ENCODE assay signal across 21 mouse cellular contexts in genomic region chr7:81691067-81691466, GRCm38 (mm10). TPM values are rescaled to one million over a fixed set of nuclear protein-coding genes. Genes with fewer than 3 reads are reported as not detected.
DNase-seq lines count a peak whose midpoint lies in the region; ATAC-seq and TF ChIP-seq lines count a peak whose summit lies in the region.
"Had no signal": no experiment of that assay in that cellular context is flagged by ENCODE, and none has a peak within 500 bp of the region (broad histone marks: within the 10 kb centered on the region; RNA-seq: fewer than 3 reads in every experiment).

No protein-coding gene starts in this region.

- no peak overlapping the region for H3K9ac ChIP-seq in heart, embryonic 11.5 days (ENCODE audit: low read depth, low read length)
- no peak overlapping the region for H3K9ac ChIP-seq in intestine, postnatal 0 days (ENCODE audit: low read depth, low read length)
- H3K9ac ChIP-seq in forebrain, embryonic 12.5 days: no peak overlapping the region
- H3K9ac ChIP-seq in forebrain, postnatal 0 days: no peak overlapping the region
- H3K9ac ChIP-seq: embryonic facial prominence, embryonic 15.5 days; lung, embryonic 14.5 days; midbrain, embryonic 13.5 days had no signal

- no peaks in the 10 kb centered on the region for H3K27me3 ChIP-seq in heart, embryonic 11.5 days (ENCODE audit: control insufficient read depth, insufficient read depth, low read length)
- no peaks in the 10 kb centered on the region for H3K27me3 ChIP-seq in intestine, postnatal 0 days (replicated peaks; ENCODE audit: control insufficient read depth, insufficient read depth, low read length)
- no peaks in the 10 kb centered on the region for H3K27me3 ChIP-seq in forebrain, embryonic 12.5 days
- no peaks in the 10 kb centered on the region for H3K27me3 ChIP-seq in forebrain, postnatal 0 days (ENCODE audit: insufficient read depth, low read length)
- H3K27me3 ChIP-seq: embryonic facial prominence, embryonic 15.5 days; midbrain, embryonic 13.5 days; Patski had no signal

- no peak for DNase-seq in heart, postnatal 10 days
- peak; percentile 6 for DNase-seq in R1 (ENCODE audit: low read depth, low spot score)
- DNase-seq in forebrain, postnatal 0 days: no peak
- no peak for DNase-seq in cerebellum, adult 18-20 months
- DNase-seq: cerebellum, adult 11-12 months; kidney, adult 11 months; lung, embryonic 14.5 days; thymus, postnatal 4 days had no signal

- H3K9me3 ChIP-seq in heart, embryonic 11.5 days (replicated peaks; ENCODE audit: control insufficient read depth, low read length): no peaks in the 10 kb centered on the region
- H3K9me3 ChIP-seq in intestine, postnatal 0 days (ENCODE audit: control insufficient read depth): no peaks in the 10 kb centered on the region
- no peaks in the 10 kb centered on the region for H3K9me3 ChIP-seq in forebrain, embryonic 12.5 days
- no peaks in the 10 kb centered on the region for H3K9me3 ChIP-seq in forebrain, postnatal 0 days (ENCODE audit: low read length)
- H3K9me3 ChIP-seq: embryonic facial prominence, embryonic 15.5 days; forebrain, embryonic 10.5 days; limb, embryonic 10.5 days; midbrain, embryonic 13.5 days had no signal

- 68% methylated on average over 5 of the region's 5 CpGs for WGBS in heart, embryonic 11.5 days (ENCODE audit: insufficient replicate concordance)
- WGBS in intestine, postnatal 0 days: 41% methylated on average over 5 of the region's 5 CpGs
- WGBS in forebrain, embryonic 12.5 days: 89% methylated on average over 5 of the region's 5 CpGs
- WGBS in forebrain, postnatal 0 days: 97% methylated on average over 5 of the region's 5 CpGs

- peaks cover 41% of the 10 kb centered on the region for H3K4me1 ChIP-seq in heart, embryonic 11.5 days (ENCODE audit: control insufficient read depth, insufficient read depth, low read length)
- H3K4me1 ChIP-seq in intestine, postnatal 0 days (replicated peaks; ENCODE audit: control insufficient read depth, insufficient read depth, low read length): peaks cover 20% of the 10 kb centered on the region
- H3K4me1 ChIP-seq in forebrain, embryonic 12.5 days: peaks cover 10% of the 10 kb centered on the region
- H3K4me1 ChIP-seq in forebrain, postnatal 0 days (ENCODE audit: insufficient read depth): peaks cover 13% of the 10 kb centered on the region

- 0 out of 2 replicates have a peak overlapping the region, but pooled peaks have one; percentile 8 for H3K4me2 ChIP-seq in heart, embryonic 11.5 days
- no peak overlapping the region for H3K4me2 ChIP-seq in intestine, postnatal 0 days (replicated peaks; ENCODE audit: low read depth)
- no peak overlapping the region for H3K4me2 ChIP-seq in forebrain, embryonic 12.5 days
- H3K4me2 ChIP-seq in forebrain, postnatal 0 days (ENCODE audit: low read depth): no peak overlapping the region
- H3K4me2 ChIP-seq: embryonic facial prominence, embryonic 15.5 days; lung, embryonic 14.5 days; midbrain, embryonic 13.5 days had no signal

- TF ChIP-seq CTCF in intestine, postnatal 0 days (IDR thresholded peaks at IDR 0.05; ENCODE audit: low read depth): no peak
- no peak for TF ChIP-seq CTCF in forebrain, postnatal 0 days (IDR thresholded peaks at IDR 0.05; ENCODE audit: low read depth)

- peak; percentile 78 for ATAC-seq in heart, embryonic 11.5 days (replicated peaks; ENCODE audit: insufficient number of reproducible peaks, low FRiP score, low TSS enrichment)
- peak; percentile 67 for ATAC-seq in intestine, postnatal 0 days
- ATAC-seq in megakaryocyte-erythroid progenitor cell, adult 5-6 weeks (replicated peaks; ENCODE audit: low FRiP score, low TSS enrichment, poor library complexity, severe bottlenecking): peak; percentile 48; the same call in 1 of the 2 replicates
- ATAC-seq in forebrain, embryonic 12.5 days (ENCODE audit: low FRiP score): no peak
- no peak for ATAC-seq in forebrain, postnatal 0 days
- ATAC-seq: midbrain, embryonic 13.5 days; Patski had no signal

- no peak overlapping the region for H3K27ac ChIP-seq in heart, embryonic 11.5 days (ENCODE audit: low read depth, low read length)
- peak overlapping the region; percentile 21; the same call in 1 of the 2 replicates for H3K27ac ChIP-seq in intestine, postnatal 0 days (ENCODE audit: low read depth, low read length)
- no peak overlapping the region for H3K27ac ChIP-seq in forebrain, embryonic 12.5 days
- no peak overlapping the region for H3K27ac ChIP-seq in forebrain, postnatal 0 days (ENCODE audit: low read depth, low read length)
- H3K27ac ChIP-seq: embryonic facial prominence, embryonic 15.5 days; forebrain, embryonic 10.5 days; kidney, postnatal 0 days; layer of hippocampus, adult 2 months; limb, embryonic 10.5 days; macrophage; midbrain, embryonic 13.5 days had no signal

- H3K4me3 ChIP-seq in heart, embryonic 11.5 days (ENCODE audit: low read depth, low read length): no peak overlapping the region
- no peak overlapping the region for H3K4me3 ChIP-seq in intestine, postnatal 0 days (ENCODE audit: low read depth, low read length)
- H3K4me3 ChIP-seq in forebrain, embryonic 12.5 days (replicated peaks): no peak overlapping the region
- no peak overlapping the region for H3K4me3 ChIP-seq in forebrain, postnatal 0 days (ENCODE audit: low read depth, low read length)
- H3K4me3 ChIP-seq: embryonic facial prominence, embryonic 15.5 days; forebrain, embryonic 10.5 days; layer of hippocampus, adult 2 months; limb, embryonic 10.5 days; midbrain, embryonic 13.5 days had no signal

- H3K36me3 ChIP-seq in heart, embryonic 11.5 days (ENCODE audit: control insufficient read depth, insufficient read depth, low read length): no peaks in the 10 kb centered on the region; the same call in 1 of the 2 replicates
- no peaks in the 10 kb centered on the region for H3K36me3 ChIP-seq in intestine, postnatal 0 days (ENCODE audit: control insufficient read depth, insufficient read depth)
- H3K36me3 ChIP-seq in forebrain, embryonic 12.5 days (replicated peaks): no peaks in the 10 kb centered on the region
- H3K36me3 ChIP-seq in forebrain, postnatal 0 days (ENCODE audit: insufficient read depth): no peaks in the 10 kb centered on the region
- H3K36me3 ChIP-seq: embryonic facial prominence, embryonic 15.5 days; forebrain, embryonic 10.5 days; limb, embryonic 10.5 days; midbrain, embryonic 13.5 days had no signal

- intact Hi-C loops in heart, postnatal 10 days (cut with DNase I): no loop called here

RNA-seq across cellular contexts. Expression of gene Homer2, which starts 16.3 kb away (rescaled TPM):
- 121 and 129 TPM in 2 replicates for polyA plus RNA-seq in heart, embryonic 11.5 days (2014; fragmentation: Nextera tagmentation; extraction: Ambion mirVana)
- total RNA-seq in heart, postnatal 10 days (2021): 10 to 100 TPM; 58.8 to 59.7 TPM
- 22.2 and 26.8 TPM in 2 replicates for polyA plus RNA-seq in intestine, postnatal 0 days (2015; fragmentation: Nextera tagmentation; extraction: Ambion mirVana)
- total RNA-seq in megakaryocyte-erythroid progenitor cell, adult 5-6 weeks (2014; fragmentation: Nextera tagmentation): 0.33 and 3.3 TPM in 2 replicates
- 1.4 and 3.4 TPM in 2 replicates for total RNA-seq in megakaryocyte-erythroid progenitor cell, adult 5-6 weeks (2017)
- polyA plus RNA-seq in forebrain, embryonic 12.5 days (2016; fragmentation: Nextera tagmentation; extraction: Ambion mirVana): 33.3 and 34.1 TPM in 2 replicates
- total RNA-seq in forebrain, postnatal 0 days (2014; rRNA removed): 23.9 and 27.9 TPM in 2 replicates
- polyA plus RNA-seq in forebrain, postnatal 0 days (2015; fragmentation: Nextera tagmentation; extraction: Ambion mirVana): 23.5 and 28.8 TPM in 2 replicates
- total RNA-seq: neutrophil, adult 5-6 weeks had no signal
- polyA plus RNA-seq: macrophage had no signal

Comparison
In these comparisons a context has a peak if more than half of its experiments do, and no peak if none do; other contexts are left out.
1. ATAC-seq: peak in heart, embryonic 11.5 days (single experiment), intestine, postnatal 0 days (single experiment) and megakaryocyte-erythroid progenitor cell, adult 5-6 weeks (single experiment); none in forebrain, embryonic 12.5 days (single experiment) and forebrain, postnatal 0 days (single experiment).